Mouse (Mus musculus) left cerebral cortex, postnatal 25 days (tissue): Measurements from ENCODE around the gene Slc44a1. TPM values are rescaled to one million over a fixed set of nuclear protein-coding genes. Genes with fewer than 3 reads are reported as not detected.
A peak's percentile ranks its signal among the peaks of the same experiment; 100 is the strongest.

Experiments
- DNase-seq, 2 experiments: peaks; one replicate each; pipeline ENCODE4 v3.0.0; 2022; ENCODE audit warnings: low spot score in 2 of 2, mixed read lengths in 1 of 2
- intact Hi-C: fragments of 180-260 bp; cut with DNase I; formaldehyde crosslinking; loops from one replicate; pipeline ENCODE4 v1.15.1; 2025
- total RNA-seq, 2 experiments: library from RNA; stranded (reverse); gene quantifications; 2 replicates each; pipeline ENCODE4 v1.2.3; 2021

Gene Slc44a1
- total RNA-seq, 2 experiments from 2014 or later, result 67.2 to 72.4 TPM

GRCm38 (mm10) chr4:53422799-53423198 is 17.4 kb upstream of the Slc44a1 start:
- intact Hi-C loops, result no loop called here
- DNase-seq, result no peak

- DNase-seq, result no peak
- intact Hi-C loops, result no loop called here
Observed at GRCm38 (mm10) chr4:53427120-53427519, 13.1 kb upstream of the Slc44a1 start.

GRCm38 (mm10) chr4:53430522-53430921 is 9.7 kb upstream of the Slc44a1 start:
- no peak for DNase-seq
- intact Hi-C loops, result loop anchor here (10.0 kb wide), 1 partner anchor 46 kb away; no protein-coding TSS in a partner anchor

GRCm38 (mm10) chr4:53431585-53432234 is 8.5 kb upstream of the Slc44a1 start:
- no peak for DNase-seq
- intact Hi-C loops, result loop anchor here (10.0 kb wide), 1 partner anchor 47 kb away; no protein-coding TSS in a partner anchor

- intact Hi-C loops, result loop anchor here (10.0 kb wide), 1 partner anchor 52 kb away; no protein-coding TSS in a partner anchor
- DNase-seq, result peak; percentile 25 to 84
Observed at GRCm38 (mm10) chr4:53437110-53437755, 3.0 kb upstream of the Slc44a1 start.

- intact Hi-C loops, result loop anchor here (1.0 to 10.0 kb wide), 3 partner anchors 30 to 54 kb away; no protein-coding TSS in a partner anchor
- peak in 1 of 2 experiments; percentile 86 for DNase-seq
Observed at GRCm38 (mm10) chr4:53438386-53438785, 1.8 kb upstream of the Slc44a1 start.

GRCm38 (mm10) chr4:53438836-53439480 is 1.3 kb upstream of the Slc44a1 start:
- no peak for DNase-seq
- intact Hi-C loops, result loop anchor here (1.0 to 10.0 kb wide), 3 partner anchors 30 to 54 kb away; no protein-coding TSS in a partner anchor

- DNase-seq, result peak; percentile 23 to 24
- intact Hi-C loops, result loop anchor here (2.0 to 10.0 kb wide), 6 partner anchors 29 to 153 kb away; no protein-coding TSS in a partner anchor
Observed at GRCm38 (mm10) chr4:53439636-53440009, 590 bp upstream of the Slc44a1 start.

GRCm38 (mm10) chr4:53440816-53441571 is 781 bp downstream of the Slc44a1 start:
- intact Hi-C loops, result loop anchor here (2.0 to 5.0 kb wide), 4 partner anchors 44 to 151 kb away; no protein-coding TSS in a partner anchor
- peak; percentile 62 to 87 for DNase-seq

GRCm38 (mm10) chr4:53441683-53442082 is 1.5 kb downstream of the Slc44a1 start:
- intact Hi-C loops, result loop anchor here (2.0 to 5.0 kb wide), 4 partner anchors 43 to 151 kb away; no protein-coding TSS in a partner anchor
- DNase-seq, result peak in 1 of 2 experiments; percentile 57

- intact Hi-C loops, result no loop called here
- DNase-seq, result peak in 1 of 2 experiments; percentile 16
Observed at GRCm38 (mm10) chr4:53446216-53446615, 6.0 kb downstream of the Slc44a1 start.

GRCm38 (mm10) chr4:53447773-53448172 is 7.6 kb downstream of the Slc44a1 start:
- no peak for DNase-seq
- intact Hi-C loops, result no loop called here

GRCm38 (mm10) chr4:53450736-53451135 is 10.5 kb downstream of the Slc44a1 start:
- no peak for DNase-seq
- intact Hi-C loops, result no loop called here

- intact Hi-C loops, result no loop called here
- DNase-seq, result no peak
Observed at GRCm38 (mm10) chr4:53451887-53452286, 11.7 kb downstream of the Slc44a1 start.

GRCm38 (mm10) chr4:53452457-53452856 is 12.2 kb downstream of the Slc44a1 start:
- no peak for DNase-seq
- intact Hi-C loops, result no loop called here

- no peak for DNase-seq
- intact Hi-C loops, result no loop called here
Observed at GRCm38 (mm10) chr4:53452976-53453889, 13.0 kb downstream of the Slc44a1 start.

- intact Hi-C loops, result no loop called here
- no peak for DNase-seq
Observed at GRCm38 (mm10) chr4:53455885-53456284, 15.7 kb downstream of the Slc44a1 start.

GRCm38 (mm10) chr4:53456570-53456969 is 16.4 kb downstream of the Slc44a1 start:
- intact Hi-C loops, result no loop called here
- no peak for DNase-seq
